Mouse (Mus musculus) neural tube, embryonic 15.5 days (tissue): ENCODE measurements at regions not wholly inside any gene's neighbourhood (a gene's known extent, or its start where the extent isn't known, plus 50 kb on each side); places are given as distances from the start of the nearest gene placed in this dataset.
A peak's percentile ranks its signal among the peaks of the same experiment; 100 is the strongest.

Source experiments
- ATAC-seq: fragments of 200-750 bp; cut with Nextera tagmentation; 2 replicates; pipeline ENCODE4 v1.8.0; 2017; ENCODE audit warnings: mild to moderate bottlenecking, moderate TSS enrichment, moderate library complexity; ENCODE audit not compliant: low FRiP score
- H3K27ac ChIP-seq: fragments of 300-500 bp; sonication (generic); replicated peaks from 2 replicates; pipeline ENCODE4 v1.5.1; 2015; ENCODE audit warnings: mild to moderate bottlenecking, inconsistent platforms
- H3K27me3 ChIP-seq: fragments of 300-500 bp; sonication (generic); replicated peaks from 2 replicates; pipeline ENCODE4 v1.6.1; 2015; ENCODE audit warnings: inconsistent platforms
- H3K36me3 ChIP-seq: fragments of 300-500 bp; sonication (generic); 2 replicates; pipeline ENCODE4 v1.6.1; 2015; ENCODE audit warnings: inconsistent platforms
- H3K4me1 ChIP-seq: fragments of 300-500 bp; sonication (generic); 2 replicates; pipeline ENCODE4 v1.6.1; 2015; ENCODE audit warnings: inconsistent platforms
- H3K4me2 ChIP-seq: fragments of 300-500 bp; sonication (generic); 2 replicates; pipeline ENCODE4 v1.6.1; 2015; ENCODE audit warnings: inconsistent platforms, mild to moderate bottlenecking, moderate library complexity
- H3K4me3 ChIP-seq: fragments of 300-500 bp; sonication (generic); replicated peaks from 2 replicates; pipeline ENCODE4 v1.5.1; 2015; ENCODE audit warnings: mild to moderate bottlenecking, inconsistent platforms
- H3K9ac ChIP-seq: fragments of 300-500 bp; sonication (generic); replicated peaks from 2 replicates; pipeline ENCODE4 v1.6.1; 2015; ENCODE audit warnings: mild to moderate bottlenecking, inconsistent platforms
- H3K9me3 ChIP-seq: fragments of 300-500 bp; sonication (generic); replicated peaks from 2 replicates; pipeline ENCODE4 v1.6.1; 2016; ENCODE audit warnings: inconsistent platforms
- WGBS: fragments of 180-500 bp; shearing (Covaris S2); methylation state at CpG from one replicate; pipeline ENCODE4 v1.1.7; 2015; ENCODE audit warnings: mixed read lengths; 5-methylcytosine and 5-hydroxymethylcytosine counted together

DNA sequence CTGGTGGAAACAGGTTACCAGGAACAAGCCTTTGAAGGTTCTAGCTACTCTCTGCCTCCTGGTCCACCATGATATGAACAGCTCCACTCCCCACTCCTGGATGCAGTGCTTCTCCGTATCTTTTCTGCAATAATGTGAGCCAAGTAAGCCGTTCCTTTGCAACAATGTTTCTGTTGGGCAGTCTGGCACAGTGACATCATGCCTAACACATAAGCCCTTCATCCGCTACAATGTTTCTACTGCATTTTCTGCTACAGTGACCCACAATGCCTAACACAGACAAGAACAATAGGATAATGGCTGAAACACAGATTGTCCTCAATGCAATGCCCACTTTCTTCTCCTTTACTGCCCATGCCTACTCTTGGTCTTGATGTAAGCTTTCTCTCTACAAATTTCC, 98.9 kb upstream of the Irf2bp2 start:
- 82% methylated on average over 3 of the region's 3 CpGs for WGBS

GRCm38 (mm10) chr8:126692263-126692662, 98.5 kb upstream of the Irf2bp2 start:
- 74% methylated on average over 3 of the region's 3 CpGs for WGBS
- Histone ChIP-seq H3K4me2 (no peak overlapping the region), H3K36me3 (no peaks in the 10 kb centered on the region), H3K9me3 (no peaks in the 10 kb centered on the region), H3K4me3 (no peak overlapping the region), H3K27me3 (no peaks in the 10 kb centered on the region), H3K9ac (no peak overlapping the region), H3K4me1 (peaks cover 5% of the 10 kb centered on the region; the same call in 1 of the 2 replicates), H3K27ac (no peak overlapping the region)
- no peak for ATAC-seq

More for the DNA sequence above, 98.9 kb upstream of the Irf2bp2 start:
- Histone ChIP-seq H3K4me3 (no peak overlapping the region), H3K9me3 (no peaks in the 10 kb centered on the region), H3K9ac (no peak overlapping the region), H3K27ac (no peak overlapping the region), H3K27me3 (no peaks in the 10 kb centered on the region), H3K4me2 (no peak overlapping the region), H3K4me1 (peaks cover 5% of the 10 kb centered on the region; the same call in 1 of the 2 replicates), H3K36me3 (no peaks in the 10 kb centered on the region)
- ATAC-seq: no peak

- ATAC-seq: no peak
- WGBS: 78% methylated on average over 5 of the region's 5 CpGs
- Histone ChIP-seq H3K27me3 (no peaks in the 10 kb centered on the region), H3K9me3 (no peaks in the 10 kb centered on the region), H3K4me1 (peaks cover 5% of the 10 kb centered on the region; the same call in 1 of the 2 replicates), H3K27ac (no peak overlapping the region), H3K36me3 (no peaks in the 10 kb centered on the region), H3K4me3 (no peak overlapping the region), H3K4me2 (no peak overlapping the region), H3K9ac (no peak overlapping the region)
These were observed 94.7 kb upstream of the Irf2bp2 start for GRCm38 (mm10) chr8:126688450-126688849.

DNA sequence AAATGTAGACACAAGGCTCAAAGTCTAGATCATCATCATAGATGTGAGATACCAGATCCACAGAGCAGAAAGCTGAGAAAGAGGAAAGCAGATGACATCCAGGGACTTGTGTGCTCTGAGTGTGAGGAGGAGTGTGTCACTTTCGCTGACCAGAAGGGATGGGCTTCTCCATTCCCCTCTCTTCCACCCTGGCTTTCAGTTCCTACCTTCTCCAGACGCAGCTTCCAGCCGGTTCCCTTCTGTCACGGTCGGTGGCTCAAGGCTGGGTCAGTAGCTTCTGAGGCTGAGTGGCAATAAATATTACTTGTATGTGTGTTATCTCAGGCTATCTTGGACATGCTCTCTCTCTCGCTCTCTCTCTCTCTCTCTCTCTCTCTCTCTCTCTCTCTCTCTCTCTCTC, 94.2 kb upstream of the Irf2bp2 start:
- Histone ChIP-seq H3K9ac (no peak overlapping the region), H3K36me3 (no peaks in the 10 kb centered on the region), H3K27me3 (no peaks in the 10 kb centered on the region), H3K27ac (no peak overlapping the region), H3K4me3 (no peak overlapping the region), H3K4me2 (no peak overlapping the region), H3K9me3 (no peaks in the 10 kb centered on the region), H3K4me1 (peaks cover 5% of the 10 kb centered on the region; the same call in 1 of the 2 replicates)
- ATAC-seq: no peak
- 84% methylated on average over 6 of the region's 6 CpGs for WGBS

DNA sequence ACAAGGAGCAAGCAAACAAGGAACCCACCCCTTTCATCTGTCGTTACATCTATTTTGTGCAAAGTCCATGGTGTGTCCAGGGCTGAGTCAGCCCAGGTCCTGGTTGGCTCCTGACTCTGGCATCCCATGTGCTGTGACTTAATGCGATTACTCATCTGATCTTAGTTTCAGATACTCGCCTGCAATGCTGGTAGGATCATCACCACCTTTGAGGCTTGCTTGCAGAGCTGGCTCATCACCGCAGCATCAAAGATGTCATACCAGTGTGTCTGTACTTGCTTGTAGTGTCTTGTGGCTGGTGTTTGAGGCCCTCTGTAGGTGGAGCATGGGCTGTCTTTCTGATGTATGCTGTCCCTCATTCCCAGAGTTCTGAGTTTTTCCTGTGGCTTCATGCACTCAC, 93.0 kb upstream of the Irf2bp2 start:
- Histone ChIP-seq H3K36me3 (no peaks in the 10 kb centered on the region), H3K4me2 (no peak overlapping the region), H3K27me3 (no peaks in the 10 kb centered on the region), H3K4me1 (peaks cover 5% of the 10 kb centered on the region; the same call in 1 of the 2 replicates), H3K27ac (no peak overlapping the region), H3K4me3 (no peak overlapping the region), H3K9me3 (no peaks in the 10 kb centered on the region), H3K9ac (no peak overlapping the region)
- ATAC-seq: no peak
- WGBS: 91% methylated on average over 4 of the region's 4 CpGs

- ATAC-seq: no peak
- Histone ChIP-seq H3K36me3 (no peaks in the 10 kb centered on the region), H3K9me3 (no peaks in the 10 kb centered on the region), H3K9ac (no peak overlapping the region), H3K27me3 (no peaks in the 10 kb centered on the region), H3K27ac (no peak overlapping the region), H3K4me1 (peaks cover 5% of the 10 kb centered on the region; the same call in 1 of the 2 replicates), H3K4me3 (no peak overlapping the region), H3K4me2 (no peak overlapping the region)
- WGBS: 82% methylated on average over 6 of the region's 6 CpGs
These were observed 91.6 kb upstream of the Irf2bp2 start for GRCm38 (mm10) chr8:126685365-126685764.

- Histone ChIP-seq H3K9ac (no peak overlapping the region), H3K27me3 (no peaks in the 10 kb centered on the region), H3K4me3 (no peak overlapping the region), H3K9me3 (no peaks in the 10 kb centered on the region), H3K27ac (no peak overlapping the region), H3K4me2 (no peak overlapping the region), H3K36me3 (no peaks in the 10 kb centered on the region), H3K4me1 (peaks cover 8% of the 10 kb centered on the region)
- ATAC-seq: no peak
- 76% methylated on average over 4 of the region's 4 CpGs for WGBS
These were observed 90.2 kb upstream of the Irf2bp2 start for GRCm38 (mm10) chr8:126683950-126684349.

DNA sequence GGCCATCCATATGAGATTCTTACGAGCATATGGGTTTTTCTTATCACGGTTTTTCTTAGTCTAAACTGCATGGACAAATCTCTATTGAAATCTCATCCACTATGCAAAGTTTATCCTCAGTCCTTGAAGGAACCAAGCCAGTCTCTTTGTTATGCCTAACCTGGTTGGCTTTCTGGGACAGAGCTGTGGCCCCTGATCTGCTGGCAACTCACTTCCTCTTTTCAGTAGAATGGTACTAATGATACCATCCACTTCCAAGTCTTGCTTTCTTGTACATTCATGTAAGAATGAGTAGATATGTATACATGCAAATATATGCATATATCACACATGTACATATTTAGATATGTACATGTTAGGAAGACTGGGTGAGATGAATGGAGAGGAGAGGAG, 89.8 kb upstream of the Irf2bp2 start:
- H3K9ac ChIP-seq: no peak overlapping the region
- 89% methylated on average over 2 of the region's 2 CpGs for WGBS
- no peaks in the 10 kb centered on the region for H3K9me3 ChIP-seq
- H3K4me2 ChIP-seq: no peak overlapping the region
- no peak for ATAC-seq
- H3K36me3 ChIP-seq: no peaks in the 10 kb centered on the region
- peaks cover 12% of the 10 kb centered on the region for H3K4me1 ChIP-seq
- H3K27me3 ChIP-seq: no peaks in the 10 kb centered on the region
- H3K4me3 ChIP-seq: no peak overlapping the region
- no peak overlapping the region for H3K27ac ChIP-seq

DNA sequence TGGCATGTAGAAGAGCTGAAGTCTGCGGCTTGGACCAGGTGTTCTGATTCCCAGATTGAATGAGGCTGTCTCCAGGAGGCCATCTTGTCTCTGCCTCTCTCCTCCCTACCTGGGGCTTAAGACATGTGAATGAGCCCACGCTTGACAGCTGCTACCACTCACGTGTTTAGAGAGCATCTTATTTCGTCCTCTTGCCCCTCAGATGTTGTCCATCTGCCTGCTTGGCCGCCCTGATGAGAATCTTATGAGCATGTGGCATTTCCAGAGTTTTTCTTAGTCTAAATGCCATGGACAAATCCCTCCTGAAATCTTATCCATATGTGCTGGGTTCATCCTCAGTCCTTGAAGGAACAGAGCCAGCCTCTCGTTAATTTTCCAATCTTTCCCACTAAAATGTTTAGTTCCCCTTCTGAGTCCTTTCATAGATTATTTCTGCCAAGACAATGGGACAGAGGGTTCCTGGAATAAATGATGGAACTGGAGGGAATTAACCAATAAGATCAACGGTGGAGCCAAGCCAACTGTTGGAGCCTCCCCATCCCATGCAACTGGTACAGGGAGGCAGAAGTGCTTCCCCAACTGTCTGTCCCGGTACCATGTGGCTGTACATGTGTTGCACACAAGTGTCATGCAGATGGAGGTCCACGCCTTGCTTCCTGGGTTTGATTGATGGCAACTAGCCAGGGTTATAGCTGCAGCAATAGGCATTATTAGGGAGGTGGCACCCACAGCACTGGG, 89.2 kb upstream of the Irf2bp2 start:
- 0 out of 2 replicates have a peak overlapping the region, but pooled peaks have one; percentile 45 for H3K27ac ChIP-seq
- no peaks in the 10 kb centered on the region for H3K9me3 ChIP-seq
- H3K27me3 ChIP-seq: no peaks in the 10 kb centered on the region
- no peak overlapping the region for H3K4me2 ChIP-seq
- 84% methylated on average over 9 of the region's 9 CpGs for WGBS
- H3K36me3 ChIP-seq: no peaks in the 10 kb centered on the region
- H3K9ac ChIP-seq: no peak overlapping the region
- ATAC-seq: no peak
- H3K4me3 ChIP-seq: no peak overlapping the region
- H3K4me1 ChIP-seq: peaks cover 18% of the 10 kb centered on the region

GRCm38 (mm10) chr8:126681948-126682651, 88.3 kb upstream of the Irf2bp2 start:
- Histone ChIP-seq H3K27ac (0 out of 2 replicates have a peak overlapping the region, but pooled peaks have one; percentile 11), H3K9me3 (no peaks in the 10 kb centered on the region), H3K36me3 (no peaks in the 10 kb centered on the region), H3K9ac (no peak overlapping the region), H3K27me3 (no peaks in the 10 kb centered on the region), H3K4me1 (peaks cover 25% of the 10 kb centered on the region), H3K4me3 (no peak overlapping the region), H3K4me2 (no peak overlapping the region)
- WGBS: 69% methylated on average over 6 of the region's 6 CpGs
- no peak for ATAC-seq

DNA sequence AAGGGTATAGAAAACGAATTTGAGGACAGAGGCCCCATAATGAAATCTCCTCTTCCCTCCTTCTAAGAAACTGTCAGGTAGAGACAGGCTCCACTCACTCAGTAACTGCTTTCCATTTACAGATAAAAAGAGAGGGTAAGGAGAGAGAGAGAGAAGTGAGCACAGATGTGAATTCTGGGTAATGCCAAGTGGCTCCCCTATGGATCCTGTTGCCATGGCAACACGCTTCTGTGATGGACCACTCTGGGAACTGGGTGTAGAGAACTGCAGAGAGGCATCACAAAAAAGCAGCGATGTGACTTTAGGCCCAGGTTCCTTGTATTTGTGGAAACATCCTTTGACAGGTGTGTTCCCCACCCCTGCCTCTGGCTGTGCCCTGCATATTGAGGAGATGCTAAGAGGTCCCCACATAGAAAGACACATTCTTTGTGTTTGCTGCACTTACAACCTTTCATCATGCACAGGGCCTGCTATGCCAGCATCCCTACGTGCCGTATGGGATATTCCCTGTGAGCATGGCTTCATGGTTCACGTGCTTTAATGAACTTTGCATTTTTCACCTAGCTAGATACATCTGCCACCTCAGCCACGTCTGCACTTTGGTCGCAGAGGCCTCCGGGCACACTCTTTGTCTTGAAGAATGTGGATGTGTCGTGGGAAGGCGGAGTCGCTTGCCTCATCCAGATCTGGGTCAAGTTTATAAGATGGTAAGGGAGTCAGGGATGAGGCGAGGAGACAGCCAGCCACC, 84.4 kb upstream of the Irf2bp2 start:
- Histone ChIP-seq H3K9me3 (no peaks in the 10 kb centered on the region), H3K4me2 (no peak overlapping the region), H3K27ac (peak overlapping the region; percentile 87), H3K4me1 (peaks cover 25% of the 10 kb centered on the region), H3K27me3 (no peaks in the 10 kb centered on the region), H3K36me3 (no peaks in the 10 kb centered on the region), H3K4me3 (no peak overlapping the region), H3K9ac (no peak overlapping the region)
- peak; percentile 91 for ATAC-seq
- WGBS: 47% methylated on average over 13 of the region's 13 CpGs
